Mouse (Mus musculus) cortical plate, adult 2 months (tissue): ENCODE measurements around the gene Pias3.

ENCODE experiments used
- CTCF ChIP-seq: fragments of 200-500 bp; IDR thresholded peaks from 2 replicates; pipeline ENCODE4 v1.5.1; 2011; ENCODE audit warnings: mild to moderate bottlenecking, control low read depth, low read length; ENCODE audit not compliant: insufficient read depth; ENCODE audit errors: extremely low read depth
- POLR2A ChIP-seq: fragments of 200-500 bp; IDR thresholded peaks from 2 replicates; pipeline ENCODE4 v1.6.1; 2011; ENCODE audit warnings: mild to moderate bottlenecking, low read length, control low read depth; ENCODE audit not compliant: insufficient read depth; ENCODE audit errors: extremely low read depth

- TF ChIP-seq CTCF, result no peak
- TF ChIP-seq POLR2A, result no peak
Measured at GRCm38 (mm10) chr3:96714286-96714685, 18.1 kb downstream of the Pias3 start.
